Mouse (Mus musculus): ENCODE data around the gene Gm128. TPM values are rescaled to one million over a fixed set of nuclear protein-coding genes. Genes with fewer than 3 reads are reported as not detected.

The Gm128 gene
- polyA plus RNA-seq, 1 experiment from 2014 or later = 0.30 TPM

- peak overlapping the region; percentile 81 for H3K4me2 ChIP-seq
- no peak overlapping the region for H3K27ac ChIP-seq (ENCODE audit: low read depth, low read length)
- peak overlapping the region; percentile 84 for H3K4me3 ChIP-seq (ENCODE audit: low read depth, low read length)
- peaks cover 10% of the 10 kb centered on the region for H3K36me3 ChIP-seq (ENCODE audit: control insufficient read depth, insufficient read depth, low read length)
- no peak for ATAC-seq (replicated peaks; ENCODE audit: insufficient number of reproducible peaks, low FRiP score, low TSS enrichment)
- WGBS (ENCODE audit: insufficient replicate concordance) = 32% methylated on average over 1 of the region's 1 CpGs
- no peak overlapping the region; the same call in 1 of the 2 replicates for H3K9ac ChIP-seq (ENCODE audit: low read depth, low read length)
- peaks cover 9% of the 10 kb centered on the region for H3K4me1 ChIP-seq (ENCODE audit: control insufficient read depth, insufficient read depth, low read length)
- H3K9me3 ChIP-seq (replicated peaks; ENCODE audit: control insufficient read depth, low read length) = no peaks in the 10 kb centered on the region
- H3K27me3 ChIP-seq (ENCODE audit: control insufficient read depth, insufficient read depth, low read length) = no peaks in the 10 kb centered on the region
Observed at GRCm38 (mm10) chr3:95284062-95284461, 42.7 kb upstream of the Gm128 start.

GRCm38 (mm10) chr3:95283589-95283941, 42.2 kb upstream of the Gm128 start:
- Histone ChIP-seq H3K4me1 (ENCODE audit: control insufficient read depth, insufficient read depth, low read length) (peaks cover 9% of the 10 kb centered on the region), H3K9me3 (replicated peaks; ENCODE audit: control insufficient read depth, low read length) (no peaks in the 10 kb centered on the region), H3K4me2 (peak overlapping the region; percentile 81), H3K4me3 (ENCODE audit: low read depth, low read length) (peak overlapping the region; percentile 84), H3K36me3 (ENCODE audit: control insufficient read depth, insufficient read depth, low read length) (peaks cover 9% of the 10 kb centered on the region), H3K9ac (ENCODE audit: low read depth, low read length) (peak overlapping the region; percentile 93), H3K27ac (ENCODE audit: low read depth, low read length) (peak overlapping the region; percentile 98), H3K27me3 (ENCODE audit: control insufficient read depth, insufficient read depth, low read length) (no peaks in the 10 kb centered on the region)
- WGBS (ENCODE audit: insufficient replicate concordance) = 1% methylated on average over 7 of the region's 7 CpGs
- ATAC-seq (replicated peaks; ENCODE audit: insufficient number of reproducible peaks, low FRiP score, low TSS enrichment) = no peak

GRCm38 (mm10) chr3:95282865-95283588, 41.6 kb upstream of the Gm128 start:
- under 1% methylated on average over 51 of the region's 51 CpGs for WGBS (ENCODE audit: insufficient replicate concordance)

GRCm38 (mm10) chr3:95282381-95282864, 41.0 kb upstream of the Gm128 start:
- Histone ChIP-seq H3K9ac (ENCODE audit: low read depth, low read length) (peak overlapping the region; percentile 93), H3K27me3 (ENCODE audit: control insufficient read depth, insufficient read depth, low read length) (no peaks in the 10 kb centered on the region), H3K4me1 (ENCODE audit: control insufficient read depth, insufficient read depth, low read length) (peaks cover 9% of the 10 kb centered on the region), H3K36me3 (ENCODE audit: control insufficient read depth, insufficient read depth, low read length) (no peaks in the 10 kb centered on the region), H3K4me3 (ENCODE audit: low read depth, low read length) (peak overlapping the region; percentile 84), H3K4me2 (peak overlapping the region; percentile 81), H3K27ac (ENCODE audit: low read depth, low read length) (peak overlapping the region; percentile 98), H3K9me3 (replicated peaks; ENCODE audit: control insufficient read depth, low read length) (no peaks in the 10 kb centered on the region)
- no peak for ATAC-seq (replicated peaks; ENCODE audit: insufficient number of reproducible peaks, low FRiP score, low TSS enrichment)
- under 1% methylated on average over 11 of the region's 11 CpGs for WGBS (ENCODE audit: insufficient replicate concordance)

More at GRCm38 (mm10) chr3:95282865-95283588, 41.6 kb upstream of the Gm128 start:
- H3K4me1 ChIP-seq (ENCODE audit: control insufficient read depth, insufficient read depth, low read length) = peaks cover 9% of the 10 kb centered on the region
- H3K9ac ChIP-seq (ENCODE audit: low read depth, low read length) = peak overlapping the region; percentile 93
- peak overlapping the region; percentile 98 for H3K27ac ChIP-seq (ENCODE audit: low read depth, low read length)
- peak overlapping the region; percentile 81 for H3K4me2 ChIP-seq
- H3K27me3 ChIP-seq (ENCODE audit: control insufficient read depth, insufficient read depth, low read length) = no peaks in the 10 kb centered on the region
- H3K36me3 ChIP-seq (ENCODE audit: control insufficient read depth, insufficient read depth, low read length) = peaks cover 3% of the 10 kb centered on the region; the same call in 1 of the 2 replicates
- ATAC-seq (replicated peaks; ENCODE audit: insufficient number of reproducible peaks, low FRiP score, low TSS enrichment) = peak; percentile 68
- no peaks in the 10 kb centered on the region for H3K9me3 ChIP-seq (replicated peaks; ENCODE audit: control insufficient read depth, low read length)
- H3K4me3 ChIP-seq (ENCODE audit: low read depth, low read length) = peak overlapping the region; percentile 84

- peak; percentile 87 for ATAC-seq (replicated peaks; ENCODE audit: insufficient number of reproducible peaks, low FRiP score, low TSS enrichment)
- under 1% methylated on average over 53 of the region's 53 CpGs for WGBS (ENCODE audit: insufficient replicate concordance)
Observed at GRCm38 (mm10) chr3:95281216-95282126, 40.1 kb upstream of the Gm128 start, which contains the start of the genes Mindy1 and Prune1. Gene Mindy1, plus strand, starts transcription at chr3:95281345. Gene Prune1, minus strand, starts transcription at chr3:95282076.

GRCm38 (mm10) chr3:95280747-95281146, 39.3 kb upstream of the Gm128 start:
- Histone ChIP-seq H3K9ac (ENCODE audit: low read depth, low read length) (peak overlapping the region; percentile 96), H3K9me3 (replicated peaks; ENCODE audit: control insufficient read depth, low read length) (no peaks in the 10 kb centered on the region), H3K36me3 (ENCODE audit: control insufficient read depth, insufficient read depth, low read length) (no peaks in the 10 kb centered on the region), H3K4me1 (ENCODE audit: control insufficient read depth, insufficient read depth, low read length) (peaks cover 9% of the 10 kb centered on the region), H3K4me2 (peak overlapping the region; percentile 81), H3K27me3 (ENCODE audit: control insufficient read depth, insufficient read depth, low read length) (no peaks in the 10 kb centered on the region), H3K4me3 (ENCODE audit: low read depth, low read length) (peak overlapping the region; percentile 84), H3K27ac (ENCODE audit: low read depth, low read length) (peak overlapping the region; percentile 84)
- no peak for ATAC-seq (replicated peaks; ENCODE audit: insufficient number of reproducible peaks, low FRiP score, low TSS enrichment)
- 11% methylated on average over 8 of the region's 8 CpGs for WGBS (ENCODE audit: insufficient replicate concordance)

More at GRCm38 (mm10) chr3:95281216-95282126, 40.1 kb upstream of the Gm128 start, which contains the start of the genes Mindy1 and Prune1:
- H3K27me3 ChIP-seq (ENCODE audit: control insufficient read depth, insufficient read depth, low read length) = no peaks in the 10 kb centered on the region
- H3K4me3 ChIP-seq (ENCODE audit: low read depth, low read length) = peak within 1 kb of the TSS; percentile 84
- H3K4me2 ChIP-seq = peak within 1 kb of the TSS; percentile 81
- peak within 1 kb of the TSS; percentile 96 for H3K9ac ChIP-seq (ENCODE audit: low read depth, low read length)
- peaks cover 9% of the 10 kb centered on the region for H3K4me1 ChIP-seq (ENCODE audit: control insufficient read depth, insufficient read depth, low read length)
- H3K27ac ChIP-seq (ENCODE audit: low read depth, low read length) = peak within 1 kb of the TSS; percentile 98
- H3K9me3 ChIP-seq (replicated peaks; ENCODE audit: control insufficient read depth, low read length) = no peaks in the 10 kb centered on the region
- H3K36me3 ChIP-seq (ENCODE audit: control insufficient read depth, insufficient read depth, low read length) = no peaks in the 10 kb centered on the region

GRCm38 (mm10) chr3:95277149-95277551, 35.8 kb upstream of the Gm128 start:
- Histone ChIP-seq H3K4me3 (ENCODE audit: low read depth, low read length) (no peak overlapping the region), H3K4me1 (ENCODE audit: control insufficient read depth, insufficient read depth, low read length) (peaks cover 3% of the 10 kb centered on the region; the same call in 1 of the 2 replicates), H3K9me3 (replicated peaks; ENCODE audit: control insufficient read depth, low read length) (no peaks in the 10 kb centered on the region), H3K36me3 (ENCODE audit: control insufficient read depth, insufficient read depth, low read length) (no peaks in the 10 kb centered on the region; the same call in 1 of the 2 replicates), H3K9ac (ENCODE audit: low read depth, low read length) (0 out of 2 replicates have a peak overlapping the region, but pooled peaks have one; percentile 39), H3K4me2 (no peak overlapping the region), H3K27ac (ENCODE audit: low read depth, low read length) (no peak overlapping the region), H3K27me3 (ENCODE audit: control insufficient read depth, insufficient read depth, low read length) (no peaks in the 10 kb centered on the region)
- WGBS (ENCODE audit: insufficient replicate concordance) = 60% methylated on average over 1 of the region's 1 CpGs
- no peak for ATAC-seq (replicated peaks; ENCODE audit: insufficient number of reproducible peaks, low FRiP score, low TSS enrichment)

GRCm38 (mm10) chr3:95276428-95276934, 35.1 kb upstream of the Gm128 start:
- no peak overlapping the region; the same call in 1 of the 2 replicates for H3K27ac ChIP-seq (ENCODE audit: low read depth, low read length)
- no peaks in the 10 kb centered on the region for H3K9me3 ChIP-seq (replicated peaks; ENCODE audit: control insufficient read depth, low read length)
- no peaks in the 10 kb centered on the region; the same call in 1 of the 2 replicates for H3K36me3 ChIP-seq (ENCODE audit: control insufficient read depth, insufficient read depth, low read length)
- H3K9ac ChIP-seq (ENCODE audit: low read depth, low read length) = no peak overlapping the region
- H3K4me1 ChIP-seq (ENCODE audit: control insufficient read depth, insufficient read depth, low read length) = peaks cover 3% of the 10 kb centered on the region; the same call in 1 of the 2 replicates
- ATAC-seq (replicated peaks; ENCODE audit: insufficient number of reproducible peaks, low FRiP score, low TSS enrichment) = no peak
- 61% methylated on average over 5 of the region's 5 CpGs for WGBS (ENCODE audit: insufficient replicate concordance)
- H3K27me3 ChIP-seq (ENCODE audit: control insufficient read depth, insufficient read depth, low read length) = no peaks in the 10 kb centered on the region
- no peak overlapping the region for H3K4me3 ChIP-seq (ENCODE audit: low read depth, low read length)
- H3K4me2 ChIP-seq = no peak overlapping the region

Data from heart, embryonic 11.5 days (tissue).